Mouse (Mus musculus) heart, postnatal 0 days (tissue): ENCODE data around the gene Slc25a26.

Source experiments
- CTCF ChIP-seq: IDR thresholded peaks from 2 replicates; pipeline ENCODE4 v1.5.1; 2016; ENCODE audit warnings: antibody characterized with exemption, control low read depth, low read depth
- EP300 ChIP-seq: IDR thresholded peaks from 2 replicates; pipeline ENCODE4 v1.6.1; 2016; ENCODE audit warnings: antibody characterized with exemption, low read depth

DNA sequence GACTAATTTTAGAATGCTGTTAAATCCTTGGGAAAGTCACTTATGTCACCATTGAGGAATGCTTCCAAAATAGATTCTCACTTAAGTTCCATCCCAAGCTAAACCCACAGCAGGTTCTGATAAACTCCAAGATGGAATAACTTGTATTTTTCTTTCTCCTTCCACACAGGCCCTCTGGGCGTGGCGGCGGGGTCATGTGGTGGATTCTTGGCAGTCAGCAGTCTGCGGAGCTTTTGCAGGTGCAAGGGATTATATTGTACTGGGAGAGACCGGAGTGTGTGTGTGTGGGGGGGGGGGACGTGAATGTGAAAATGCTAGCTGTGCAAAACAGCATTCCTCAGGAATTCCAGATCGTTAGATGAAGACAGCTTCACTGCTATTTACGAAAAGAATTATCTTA lies 92.1 kb downstream of the Slc25a26 start:
- TF ChIP-seq EP300 (no peak), CTCF (no peak)
